Mouse (Mus musculus): ENCODE results near the gene Palm2.

Palm2 gene

DNA sequence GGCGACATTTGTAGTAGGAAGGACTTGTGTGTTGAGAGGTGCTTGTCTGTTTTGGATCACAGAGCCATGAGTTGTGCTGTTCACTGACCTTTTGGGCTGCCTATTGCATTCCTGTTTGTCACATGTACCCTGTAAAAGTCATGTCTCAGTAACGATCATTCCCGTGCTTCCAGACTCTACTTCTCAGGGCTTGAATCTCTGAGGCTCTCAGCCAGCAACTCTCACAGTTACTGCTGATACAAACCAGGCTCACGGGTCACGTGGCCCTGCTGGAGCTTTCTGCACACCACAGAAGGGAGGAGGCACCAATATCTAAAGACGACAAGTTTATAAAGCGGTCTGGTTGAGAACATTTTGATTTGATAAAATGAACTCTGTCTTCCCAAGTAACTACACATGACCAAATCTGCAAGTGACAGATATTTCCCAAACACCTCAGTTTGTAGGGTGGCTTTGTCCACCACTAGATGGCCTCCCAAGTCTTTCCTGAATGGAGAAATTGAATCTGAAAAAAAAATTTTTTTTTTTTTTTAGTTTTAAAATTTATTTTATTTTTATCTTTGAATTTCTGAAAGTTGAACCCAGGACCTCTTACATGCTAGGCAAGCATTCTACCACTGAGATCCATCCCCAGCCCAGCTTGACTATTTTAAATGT lies 236.9 kb downstream of the Palm2 start:
- DNase-seq (ENCODE audit: low spot score) = no peak

DNA sequence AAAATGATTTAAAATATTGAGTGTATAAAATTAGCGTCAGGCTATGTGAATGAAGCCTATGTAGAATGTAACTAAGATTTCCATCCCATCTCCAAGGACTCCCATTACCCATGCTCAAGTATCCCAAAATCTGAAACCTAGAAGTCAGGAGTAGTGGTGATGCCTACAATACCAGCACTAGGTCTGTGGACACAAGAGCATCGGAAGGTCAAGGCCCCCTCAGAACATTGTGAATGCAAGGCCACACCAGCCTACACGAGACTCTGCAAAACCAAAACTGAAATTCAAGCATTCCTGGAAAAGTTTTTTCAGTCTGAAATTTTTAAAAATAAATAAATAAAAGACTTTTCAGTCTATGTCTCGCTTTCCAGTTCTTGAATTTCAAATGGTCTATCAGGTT lies 238.5 kb downstream of the Palm2 start:
- DNase-seq (ENCODE audit: low spot score) = no peak

DNA sequence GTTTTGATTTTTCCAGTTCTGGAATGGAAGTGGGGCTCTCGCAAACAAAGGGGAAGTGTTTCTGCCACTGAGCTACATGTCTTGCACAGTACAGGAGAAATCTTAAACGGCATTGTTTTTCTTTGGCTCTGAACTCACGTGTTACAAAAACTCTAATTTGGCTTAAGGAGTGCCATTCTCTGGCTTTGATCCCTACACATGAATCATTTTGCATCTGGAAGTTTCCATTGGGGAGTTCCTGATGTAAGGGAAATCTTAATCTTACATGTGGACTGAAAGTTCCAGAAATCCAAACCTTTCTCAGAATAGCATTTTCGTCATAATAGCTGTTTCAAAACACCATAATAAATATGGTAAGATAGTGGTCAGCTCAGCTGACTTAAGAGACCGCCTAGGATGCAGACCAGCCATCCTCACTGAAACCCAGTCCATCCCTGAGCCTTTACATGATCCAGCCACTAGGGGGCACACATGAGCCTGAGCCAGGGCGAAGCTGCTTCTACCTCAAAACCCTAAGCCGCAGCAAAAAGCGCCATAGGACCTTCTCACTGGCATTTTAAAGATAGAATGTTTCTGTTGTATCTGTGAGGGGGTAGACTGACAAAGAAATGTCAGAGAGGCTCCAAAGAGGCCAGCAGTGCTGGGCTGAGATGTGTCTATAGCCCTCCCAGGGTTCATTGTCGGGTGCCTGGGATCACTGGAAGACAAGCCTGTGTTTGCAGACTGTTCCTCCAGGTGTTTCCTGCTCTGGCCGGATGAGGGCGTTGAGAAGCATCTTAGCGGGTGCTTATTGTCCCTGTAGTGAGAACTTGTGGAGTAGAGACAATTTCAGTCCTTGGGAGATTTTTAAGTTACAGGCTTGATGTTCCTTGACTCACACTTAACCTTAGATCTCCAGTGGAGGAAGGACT lies 239.2 kb downstream of the Palm2 start:
- no peak for DNase-seq (ENCODE audit: low spot score)

DNA sequence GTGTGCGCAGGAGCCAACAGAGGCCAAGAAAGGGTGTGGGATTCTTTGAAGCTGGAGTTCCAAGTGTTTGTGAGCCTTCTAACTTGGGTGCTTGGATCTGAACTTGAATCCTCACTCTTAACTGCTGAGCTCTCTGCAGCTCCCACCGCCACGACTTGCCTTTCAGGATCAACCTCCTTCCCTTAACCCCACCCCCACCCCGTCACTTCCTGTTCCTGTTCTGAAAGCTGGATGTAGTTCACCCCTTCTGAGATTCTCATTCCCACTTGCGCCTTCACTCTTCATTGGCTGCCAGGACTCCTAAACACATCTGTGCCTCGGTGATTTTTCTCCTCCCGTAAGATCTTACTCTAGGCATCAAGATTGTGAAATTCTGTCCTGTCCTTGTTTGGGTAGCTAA lies 240.3 kb downstream of the Palm2 start:
- no peak for DNase-seq (ENCODE audit: low spot score)

DNA sequence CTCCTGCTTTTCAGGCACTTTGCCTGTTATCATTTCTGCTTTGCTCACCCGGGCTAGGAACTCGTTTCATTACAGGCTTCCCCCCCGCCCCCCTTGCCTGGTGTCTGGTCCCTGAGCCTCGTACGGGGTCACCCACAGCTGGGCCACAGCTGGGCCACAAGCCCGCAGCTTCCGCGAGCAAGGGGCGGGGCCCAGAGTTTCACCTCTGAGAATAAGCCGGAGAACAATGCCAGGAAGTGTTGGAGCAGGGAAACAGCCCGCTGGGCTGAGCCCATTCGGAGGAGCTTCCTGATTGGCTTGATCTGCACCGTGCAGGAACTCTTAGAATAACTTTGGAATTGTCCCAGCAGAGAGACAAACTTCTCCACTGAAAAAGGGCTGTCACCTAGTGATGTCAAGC lies 241.3 kb downstream of the Palm2 start:
- no peak for DNase-seq (ENCODE audit: low spot score)

DNA sequence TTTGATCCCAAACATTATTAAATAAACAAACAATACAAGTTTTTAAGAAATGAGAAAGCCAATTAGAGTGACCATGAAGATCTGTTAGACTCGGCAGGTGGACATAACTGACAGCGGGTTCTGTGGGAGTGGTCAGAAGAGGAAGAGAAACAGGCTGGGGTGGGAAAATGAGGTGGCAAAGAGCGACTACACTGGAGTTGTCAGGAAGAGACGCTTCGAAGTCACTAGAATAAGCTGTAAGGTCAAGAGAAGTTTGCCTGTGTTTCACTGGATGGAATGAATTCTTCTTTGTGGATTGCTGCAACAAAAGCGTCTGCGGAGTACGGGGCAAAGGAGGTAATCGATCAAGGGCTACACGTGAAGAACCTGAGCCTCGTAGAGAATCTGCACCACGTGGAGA lies 243.9 kb downstream of the Palm2 start:
- no peak for DNase-seq (ENCODE audit: low spot score)

DNA sequence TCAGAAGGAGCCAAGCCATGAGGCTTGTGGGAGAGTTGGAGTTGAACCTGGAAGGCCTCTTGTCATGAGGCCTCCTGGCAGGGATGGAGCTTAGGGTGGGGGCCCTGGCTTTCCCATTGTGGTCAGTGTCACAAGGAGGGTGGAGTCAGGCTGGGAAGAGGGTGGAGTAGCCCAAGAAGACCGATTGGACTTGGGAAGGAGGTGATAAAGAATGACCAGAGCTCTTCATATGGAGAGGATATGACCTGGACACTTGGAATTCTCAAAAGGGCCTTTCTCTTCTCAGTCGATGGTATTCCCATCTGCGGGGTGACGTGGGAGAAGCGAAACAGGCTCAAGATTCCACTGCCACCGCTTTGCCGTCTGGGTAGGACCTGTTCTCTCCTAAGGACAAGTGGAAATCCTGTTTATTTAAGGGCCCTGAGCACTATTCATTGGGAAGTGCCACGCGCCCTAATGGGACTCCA lies 245.0 kb downstream of the Palm2 start:
- DNase-seq (ENCODE audit: low spot score) = no peak

DNA sequence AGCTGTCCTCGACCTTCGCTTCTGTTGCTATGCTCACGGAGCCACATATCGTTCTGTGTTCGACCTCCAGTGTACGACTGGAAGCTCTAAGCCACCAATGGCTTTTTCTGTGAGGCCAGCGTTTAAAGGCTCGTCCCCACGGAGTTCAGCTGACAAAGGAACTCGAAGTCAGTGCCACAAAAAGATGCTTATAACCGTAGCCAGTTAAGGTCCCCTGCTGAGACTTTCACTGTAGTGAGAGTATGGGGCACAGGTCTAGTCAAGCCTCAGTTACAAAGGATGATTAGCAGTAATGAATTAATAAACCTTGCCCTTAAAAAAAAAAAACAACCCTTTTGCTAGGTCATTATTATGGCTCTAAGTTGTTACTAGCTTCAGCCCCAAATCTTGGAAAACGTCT lies 246.1 kb downstream of the Palm2 start:
- DNase-seq (ENCODE audit: low spot score) = no peak

DNA sequence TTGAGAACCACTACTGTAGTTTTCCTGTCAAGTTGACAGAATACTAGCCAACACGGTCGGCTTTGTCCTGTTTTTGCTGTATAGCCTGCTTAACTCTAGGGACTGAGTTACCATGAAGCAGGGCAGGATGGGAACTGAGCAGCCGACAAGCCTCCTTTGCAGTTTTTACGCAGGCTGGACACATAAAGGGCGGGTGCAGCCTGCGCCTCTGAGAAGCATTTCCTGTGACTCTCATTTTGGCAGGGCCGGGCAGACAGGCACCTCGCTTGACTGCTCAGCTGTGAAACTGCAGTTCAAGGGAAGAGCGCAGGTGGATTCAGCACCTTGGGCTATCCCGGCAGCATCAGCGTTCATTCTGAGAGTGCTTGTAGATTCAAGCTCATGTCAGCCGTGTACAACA lies 247.5 kb downstream of the Palm2 start:
- DNase-seq (ENCODE audit: low spot score) = no peak

DNA sequence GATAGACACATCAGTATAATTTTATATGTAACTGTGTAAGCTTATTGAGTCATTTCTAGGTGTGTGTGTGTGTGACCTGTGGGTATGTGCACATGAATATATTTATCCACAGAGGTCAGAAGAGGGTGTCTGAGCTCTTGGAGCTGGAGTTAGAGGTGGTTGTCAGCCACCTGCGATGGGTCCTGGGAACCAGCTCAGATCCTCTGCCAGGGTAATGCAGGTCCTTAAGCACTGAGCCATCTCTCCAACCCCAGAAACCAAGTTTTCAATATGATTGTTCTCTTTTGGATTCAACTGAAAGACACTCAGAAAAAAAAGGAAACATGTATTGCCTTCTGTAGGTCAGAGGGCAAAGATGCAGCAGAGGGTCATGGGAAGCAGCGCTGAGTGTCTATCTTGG lies 248.3 kb downstream of the Palm2 start:
- no peak for DNase-seq (ENCODE audit: low spot score)

DNA sequence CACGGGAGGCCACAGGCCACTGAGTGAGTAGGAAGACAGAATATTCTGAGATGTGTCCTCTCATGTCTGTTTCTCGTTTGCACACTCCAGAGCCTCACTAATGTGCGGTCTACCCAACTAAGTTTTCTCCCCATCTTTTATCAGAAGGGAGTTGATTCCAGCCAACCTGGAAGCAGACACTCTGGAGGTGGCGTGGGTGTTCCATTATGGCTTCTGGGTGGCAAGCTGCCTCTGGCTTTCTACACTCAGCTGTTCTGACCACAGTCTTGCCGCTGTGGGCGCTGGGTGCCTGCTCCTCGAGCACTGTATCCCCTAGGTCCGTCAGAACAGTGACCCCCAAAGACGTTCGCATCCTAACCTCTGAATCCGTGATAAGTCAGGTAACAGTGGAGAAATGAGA lies 248.9 kb downstream of the Palm2 start:
- DNase-seq (ENCODE audit: low spot score) = no peak

DNA sequence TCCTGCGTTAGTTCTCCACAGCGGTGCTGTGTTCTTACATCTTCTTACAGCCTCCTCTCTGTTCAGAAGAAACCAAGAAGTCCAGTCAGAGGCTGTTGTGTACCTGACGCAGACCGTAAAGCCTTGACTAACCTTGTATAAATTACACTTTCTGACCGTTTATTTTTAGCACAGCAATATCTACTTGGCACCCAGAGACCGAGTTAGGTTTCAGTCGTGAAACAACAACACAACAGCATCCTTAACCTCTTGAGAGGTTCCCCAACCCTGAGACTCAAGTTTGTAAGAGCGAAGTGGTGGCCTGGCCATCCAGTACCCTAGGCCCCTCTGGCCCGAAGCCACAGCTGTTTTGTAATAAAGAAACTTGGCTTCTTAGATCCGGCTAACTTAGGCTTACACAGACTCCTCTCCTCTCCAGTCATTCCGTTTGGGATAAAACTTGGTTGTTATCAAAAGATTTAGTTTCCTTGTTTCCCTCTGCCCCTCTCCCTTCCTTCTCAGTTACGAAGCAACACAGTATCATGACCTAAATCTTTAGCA lies 250.7 kb downstream of the Palm2 start:
- DNase-seq (ENCODE audit: low spot score) = no peak

DNA sequence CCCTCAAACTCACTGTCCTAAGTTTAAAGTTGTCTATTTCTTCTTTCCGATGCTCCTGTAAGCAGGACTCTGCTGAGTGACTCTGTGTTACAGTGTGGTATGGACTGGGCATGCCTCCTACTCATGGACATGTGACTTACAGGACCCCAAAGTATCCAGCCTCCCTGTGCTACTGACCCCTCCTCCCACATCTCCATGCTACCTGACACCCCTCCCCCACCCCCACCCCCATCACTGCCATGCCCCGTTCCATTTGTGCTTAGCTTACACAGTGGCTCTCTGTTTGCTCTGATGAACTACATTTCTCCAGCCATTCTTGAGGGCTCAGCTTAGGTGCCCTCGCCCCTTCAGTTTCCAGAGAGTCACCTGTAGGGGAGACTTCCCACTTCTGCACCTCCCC lies 252.7 kb downstream of the Palm2 start:
- DNase-seq (ENCODE audit: low spot score) = no peak

DNA sequence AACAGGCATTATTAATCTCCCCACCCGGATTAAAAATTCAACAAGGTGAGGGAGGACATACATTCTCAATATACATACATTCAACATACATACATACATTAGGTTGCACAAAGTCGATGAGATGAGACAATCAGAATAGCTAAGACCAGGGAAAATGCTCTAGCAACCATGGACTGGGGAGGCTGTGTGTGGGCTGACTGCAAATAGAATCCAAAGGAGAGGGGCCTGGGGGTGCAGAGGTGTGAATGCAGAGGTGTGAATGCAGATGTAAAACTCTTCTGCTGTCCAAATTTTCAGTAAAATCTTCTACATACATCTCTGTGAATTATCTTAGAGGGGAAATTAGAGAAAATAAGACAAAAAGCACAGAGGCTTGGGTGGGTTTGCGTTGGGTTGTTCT lies 253.5 kb downstream of the Palm2 start:
- no peak for DNase-seq (ENCODE audit: low spot score)

DNA sequence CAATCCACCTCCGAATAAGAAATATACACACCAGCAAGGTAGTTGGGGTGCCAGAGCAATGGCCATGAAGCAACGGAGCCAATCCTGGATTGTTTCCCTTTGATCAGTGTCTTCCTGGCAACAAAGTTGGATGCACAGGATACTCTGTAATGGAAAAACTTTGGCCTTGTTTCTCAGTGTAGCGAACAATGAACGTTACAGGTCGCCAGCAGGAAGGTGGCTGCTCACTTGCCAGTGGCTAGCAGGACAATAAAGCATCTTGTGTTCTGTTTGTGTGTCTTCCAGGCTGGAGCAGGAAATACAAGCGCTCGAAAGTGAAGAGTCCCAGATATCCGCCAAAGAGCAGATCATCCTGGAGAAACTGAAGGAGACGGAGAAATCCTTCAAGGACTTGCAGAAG lies 254.1 kb downstream of the Palm2 start:
- DNase-seq (ENCODE audit: low spot score) = no peak

DNA sequence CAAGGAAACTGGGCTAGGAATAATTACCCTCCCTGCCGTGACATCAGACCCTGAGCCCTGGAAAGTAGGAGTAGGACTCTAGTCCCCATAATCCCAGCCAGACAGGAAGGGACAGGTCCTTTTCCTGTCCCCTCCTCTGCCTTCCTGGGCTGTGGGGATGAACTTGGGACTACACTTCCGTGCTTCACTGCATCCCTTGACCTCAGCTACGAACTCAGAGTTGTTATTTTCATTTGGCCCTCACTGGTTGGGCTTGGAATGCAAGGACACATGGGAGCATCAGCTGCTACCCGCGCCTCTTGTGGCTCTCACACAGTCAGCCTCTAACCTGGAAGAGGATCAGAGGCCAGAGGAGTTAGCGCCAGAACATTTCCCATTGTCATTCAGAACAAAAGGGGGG lies 256.0 kb downstream of the Palm2 start:
- DNase-seq (ENCODE audit: low spot score) = no peak

DNA sequence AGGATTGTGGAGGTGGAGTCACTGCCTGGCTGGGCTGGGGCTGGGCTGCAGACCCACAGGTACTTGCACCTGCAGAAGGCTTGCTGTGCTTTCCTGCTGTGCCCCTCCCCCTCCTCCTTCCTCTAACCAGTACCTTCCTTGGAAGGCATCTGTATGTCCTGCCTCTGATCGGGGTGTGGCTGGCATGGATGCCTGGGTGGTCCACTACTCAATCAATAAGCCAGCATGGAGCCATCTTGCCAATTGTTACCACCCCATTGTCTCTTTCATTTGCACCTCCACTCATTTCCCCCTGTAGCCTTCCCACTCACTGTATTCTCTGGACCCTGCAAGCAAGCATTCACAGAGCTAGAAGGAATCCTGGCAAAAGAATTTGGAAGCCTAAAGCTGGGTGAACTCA lies 256.8 kb downstream of the Palm2 start:
- DNase-seq (ENCODE audit: low spot score) = no peak

DNA sequence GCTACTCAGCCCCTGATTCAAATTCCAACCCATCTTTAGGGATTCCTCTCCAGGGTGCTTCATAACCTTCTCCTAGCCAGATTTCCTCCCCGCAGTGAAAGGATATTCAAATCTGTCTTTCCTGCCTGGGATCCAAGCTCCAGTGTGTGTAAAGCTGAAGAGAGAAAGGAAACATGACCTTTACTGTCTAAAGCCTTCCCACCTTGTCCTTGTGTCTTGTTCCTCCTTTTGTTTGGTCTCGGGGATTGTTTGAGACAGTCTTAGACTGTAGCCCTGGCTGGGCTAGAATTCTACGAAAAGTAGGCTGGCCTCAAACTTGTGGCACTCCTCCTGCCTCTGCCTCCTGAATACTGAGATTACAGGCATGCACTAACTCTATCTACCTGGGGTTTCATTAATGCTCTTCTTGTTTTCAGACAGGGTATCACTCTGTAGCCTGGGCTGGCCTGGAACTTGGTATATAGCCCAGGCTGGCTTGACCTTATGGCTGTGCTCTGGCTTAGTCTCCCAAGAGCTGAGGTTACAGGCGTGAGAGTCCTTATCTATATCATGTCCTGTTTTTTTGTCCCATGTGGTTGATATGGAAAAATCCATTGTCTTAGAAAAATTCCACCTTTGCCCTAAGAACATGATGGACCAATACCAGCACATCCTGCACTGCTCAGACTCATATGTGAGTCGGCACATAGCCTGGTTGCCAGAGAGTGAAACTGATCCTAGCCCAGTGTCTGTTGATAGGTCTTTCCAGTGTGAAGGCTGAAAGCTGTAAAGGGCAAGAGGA lies 260.5 kb downstream of the Palm2 start:
- no peak for DNase-seq (ENCODE audit: low spot score)

DNA sequence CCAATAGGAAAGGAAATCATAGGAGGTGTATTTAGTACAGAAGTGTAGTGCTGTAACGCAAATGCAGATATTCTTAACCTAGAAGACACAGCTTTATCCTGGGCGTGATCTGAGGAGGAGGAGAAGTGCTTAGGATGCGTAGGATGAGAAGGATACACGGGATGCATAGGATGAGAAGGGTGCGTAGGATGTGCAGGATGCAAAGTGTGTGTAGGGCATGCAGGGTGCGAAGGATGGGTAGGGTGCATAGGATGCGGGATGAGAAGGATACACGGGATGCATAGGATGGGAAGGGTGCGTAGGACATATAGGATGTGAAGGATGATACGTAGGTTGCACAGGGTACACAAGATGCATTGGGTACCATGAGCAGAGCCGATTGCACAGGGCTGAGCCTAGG lies 262.9 kb downstream of the Palm2 start:
- DNase-seq (ENCODE audit: low spot score) = no peak

DNA sequence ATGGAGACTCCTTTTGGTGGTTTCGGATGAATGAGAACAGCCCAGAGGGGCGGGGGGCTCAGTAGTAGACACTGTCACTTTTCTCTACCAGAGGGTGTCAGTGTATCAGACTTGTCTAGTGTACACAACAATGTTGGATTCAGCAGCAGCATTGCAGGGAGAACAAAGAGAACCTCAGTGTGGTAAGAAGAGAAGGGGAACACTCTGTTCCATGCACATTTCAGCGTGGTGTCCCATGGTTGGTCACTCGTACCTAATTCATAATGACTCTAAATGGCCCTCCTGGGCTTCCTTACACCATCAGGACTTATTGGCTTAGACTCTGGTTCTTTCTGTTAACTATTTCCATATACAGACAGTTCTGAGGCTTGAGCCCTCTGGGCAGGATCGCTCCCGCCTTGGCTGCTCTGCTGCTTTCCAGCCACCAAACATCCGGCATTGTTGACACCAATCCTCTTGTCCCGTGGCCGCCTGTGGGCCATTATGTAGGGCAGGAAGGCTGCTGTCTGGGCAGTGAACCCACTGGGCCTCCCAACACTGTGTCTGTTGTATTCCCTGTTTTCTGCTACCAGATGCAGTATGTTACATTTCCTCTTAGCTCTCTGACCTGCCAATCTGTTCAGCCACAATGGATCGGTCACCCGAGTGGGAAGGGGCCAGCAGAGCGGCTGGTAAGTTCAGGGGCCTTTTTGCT lies 264.0 kb downstream of the Palm2 start:
- no peak for DNase-seq (ENCODE audit: low spot score)

DNA sequence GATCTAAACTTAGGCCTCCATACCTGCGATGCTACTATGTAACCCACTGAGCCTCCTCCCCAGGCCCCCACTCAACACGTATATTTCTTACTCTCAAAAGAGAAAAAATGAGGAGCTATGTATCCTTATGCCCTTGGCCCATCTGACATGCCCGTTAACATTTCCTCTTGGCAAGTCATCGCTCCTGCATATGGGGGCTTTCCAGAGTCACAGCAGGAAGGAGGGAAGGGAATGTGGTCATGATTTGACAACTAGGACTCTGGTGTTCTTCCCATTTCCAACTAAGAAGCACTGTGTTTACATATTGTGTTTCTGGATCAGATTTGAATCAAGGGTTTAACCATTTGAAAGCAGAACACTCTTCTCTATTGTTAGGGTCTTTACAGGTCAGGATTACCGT lies 267.5 kb downstream of the Palm2 start:
- DNase-seq (ENCODE audit: low spot score) = no peak
